Mouse (Mus musculus): ENCODE measurements around the gene Specc1.

The Specc1 gene

DNA sequence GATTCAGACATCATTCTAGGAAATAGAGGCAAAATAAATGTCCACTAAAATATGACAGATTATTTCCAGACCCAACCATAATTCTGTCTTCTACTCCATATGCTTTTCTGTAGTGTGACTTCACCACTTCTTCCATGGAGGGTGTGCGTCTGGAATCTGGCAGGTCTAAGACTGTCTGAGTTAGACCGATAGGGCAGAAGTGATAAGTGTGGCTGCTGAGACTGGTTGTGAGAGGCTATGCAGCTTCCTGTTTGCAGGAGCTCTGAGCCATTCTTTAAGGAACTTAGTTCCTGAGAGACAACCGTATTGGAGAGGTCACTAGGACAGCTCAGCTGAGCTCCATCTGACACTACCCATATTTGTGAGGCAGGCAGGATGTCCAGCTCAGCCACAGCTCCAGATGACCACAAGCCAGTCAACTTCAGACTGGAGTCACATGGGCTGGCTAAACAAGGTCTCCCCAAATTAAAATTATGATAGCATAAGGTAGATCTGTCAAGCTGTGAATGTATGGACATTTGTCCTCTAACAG, 146.9 kb downstream of the Specc1 start:
- no peak for DNase-seq (ENCODE audit: low spot score)

DNA sequence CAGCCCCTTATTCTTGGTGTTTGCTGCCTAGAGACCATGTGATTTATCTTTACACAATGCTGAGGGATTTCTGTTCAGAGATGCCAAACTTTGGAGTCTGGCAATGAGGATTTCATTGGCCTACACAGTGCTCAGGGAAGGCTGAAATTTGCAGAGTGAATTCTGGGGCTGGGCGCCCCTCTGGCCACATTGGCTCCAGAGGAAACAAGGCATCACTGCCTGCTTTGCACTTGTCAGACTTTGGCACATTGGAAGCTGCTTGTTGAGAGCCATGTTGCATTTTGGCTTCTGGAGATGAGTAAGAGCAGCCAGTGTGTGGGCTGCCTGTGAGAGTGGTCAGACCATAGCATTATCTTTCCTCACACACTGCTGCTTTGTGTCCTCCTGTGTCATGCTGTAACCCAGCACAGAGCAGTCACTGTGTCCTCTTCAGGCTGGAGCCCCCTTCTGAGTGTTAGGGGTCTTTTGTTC, 149.9 kb downstream of the Specc1 start:
- DNase-seq (ENCODE audit: low spot score), result no peak

DNA sequence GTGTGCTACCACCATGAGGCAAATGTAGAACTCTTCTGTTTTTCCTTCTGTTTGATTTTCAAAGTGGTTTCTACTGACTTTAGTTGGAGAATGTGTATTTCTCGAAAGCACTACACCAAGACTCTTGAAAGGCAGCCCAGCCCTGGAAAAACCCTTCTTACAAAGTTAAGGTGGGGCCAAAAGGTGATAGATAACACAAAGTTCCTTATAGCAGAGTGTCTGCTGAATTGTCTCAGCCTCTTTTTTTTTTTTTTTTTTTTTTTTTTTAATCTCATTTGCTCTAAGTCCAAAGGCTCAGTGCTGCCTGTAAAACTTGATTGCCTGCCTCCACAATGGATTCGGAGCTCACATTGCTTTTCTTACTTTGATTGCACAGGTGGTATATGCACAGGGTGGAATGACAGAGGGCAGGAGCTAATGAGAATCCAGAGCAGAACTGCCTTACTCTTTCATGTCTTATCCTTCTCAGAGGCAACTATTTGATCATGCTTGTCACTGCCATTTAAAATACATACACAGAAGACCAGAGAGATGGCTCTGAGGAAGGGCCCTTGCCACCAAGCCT, 150.8 kb downstream of the Specc1 start:
- DNase-seq (ENCODE audit: low spot score), result no peak

DNA sequence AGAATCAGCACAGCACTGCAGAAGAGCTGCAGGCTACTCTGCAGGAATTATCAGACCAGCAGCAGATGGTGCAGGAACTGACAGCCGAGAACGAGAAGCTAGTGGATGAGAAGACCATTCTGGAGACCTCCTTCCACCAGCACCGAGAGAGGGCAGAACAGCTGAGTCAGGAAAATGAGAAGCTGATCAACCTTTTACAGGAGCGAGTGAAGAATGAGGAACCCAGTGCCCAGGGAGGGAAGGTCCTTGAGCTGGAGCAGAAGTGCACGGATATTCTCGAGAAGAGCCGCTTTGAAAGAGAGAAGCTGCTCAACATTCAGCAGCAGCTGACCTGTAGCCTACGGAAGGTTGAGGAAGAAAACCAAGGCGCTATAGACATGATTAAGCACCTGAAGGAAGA, 162.0 kb downstream of the Specc1 start:
- DNase-seq (ENCODE audit: low spot score), result no peak

DNA sequence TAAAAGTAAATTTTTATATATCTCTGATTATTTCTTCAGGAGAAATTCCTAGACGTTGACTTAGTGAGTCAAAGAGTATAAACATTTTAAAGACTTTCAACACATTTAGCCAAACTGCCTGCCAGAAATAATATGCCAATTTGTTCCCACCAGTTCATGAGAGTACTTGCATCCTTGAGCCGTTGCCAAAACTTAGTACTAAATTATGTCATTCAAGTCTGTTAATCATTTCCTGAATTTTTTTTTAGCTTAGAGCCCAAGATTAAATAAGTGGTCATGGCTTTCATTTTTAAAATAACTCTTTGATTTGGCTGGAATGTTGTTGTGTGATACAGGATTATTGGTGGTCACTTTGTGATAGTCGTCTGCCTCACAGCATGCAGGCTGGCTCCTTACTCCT, 163.3 kb downstream of the Specc1 start:
- peak; percentile 80 for DNase-seq (ENCODE audit: low spot score)

DNA sequence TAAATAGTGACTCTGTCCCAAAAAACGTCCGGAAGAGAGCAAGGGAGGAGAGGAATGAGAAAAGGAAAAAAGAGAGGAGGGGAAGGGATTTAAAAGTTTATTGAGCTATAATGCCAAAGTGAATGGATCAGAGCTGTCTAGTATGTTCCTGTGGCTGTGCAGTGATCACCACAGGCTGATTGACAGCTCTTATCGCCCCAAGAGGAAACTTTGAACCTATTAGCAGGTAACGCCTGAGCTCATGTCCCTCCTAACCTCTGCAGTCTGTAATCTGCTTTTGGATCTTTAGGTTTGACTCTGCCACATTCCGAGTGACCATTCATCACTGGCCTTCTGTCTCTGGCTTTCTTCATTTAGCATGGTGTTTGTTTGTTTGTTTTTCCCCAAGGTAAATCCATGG, 164.8 kb downstream of the Specc1 start:
- DNase-seq (ENCODE audit: low spot score), result no peak

DNA sequence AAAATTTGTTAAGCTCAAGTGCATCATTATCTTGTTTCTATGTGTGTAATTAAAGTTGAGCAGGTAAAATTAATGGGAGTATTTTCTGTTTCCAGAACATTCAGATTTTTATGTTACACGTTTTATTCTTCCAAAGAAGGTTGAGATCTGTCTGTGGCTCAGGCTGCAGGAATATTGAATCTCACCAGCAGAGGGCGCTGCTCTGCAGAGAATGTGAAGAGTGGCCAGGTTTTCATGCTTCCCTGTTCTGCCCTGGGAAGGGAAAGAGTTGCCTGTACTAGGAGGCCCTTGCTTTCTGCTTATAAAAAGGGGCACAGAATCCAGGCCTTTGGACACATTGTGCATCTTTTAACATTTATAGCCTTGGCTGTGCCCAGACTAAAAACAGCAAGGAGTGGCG, 171.1 kb downstream of the Specc1 start:
- peak; percentile 93 for DNase-seq (ENCODE audit: low spot score)

DNA sequence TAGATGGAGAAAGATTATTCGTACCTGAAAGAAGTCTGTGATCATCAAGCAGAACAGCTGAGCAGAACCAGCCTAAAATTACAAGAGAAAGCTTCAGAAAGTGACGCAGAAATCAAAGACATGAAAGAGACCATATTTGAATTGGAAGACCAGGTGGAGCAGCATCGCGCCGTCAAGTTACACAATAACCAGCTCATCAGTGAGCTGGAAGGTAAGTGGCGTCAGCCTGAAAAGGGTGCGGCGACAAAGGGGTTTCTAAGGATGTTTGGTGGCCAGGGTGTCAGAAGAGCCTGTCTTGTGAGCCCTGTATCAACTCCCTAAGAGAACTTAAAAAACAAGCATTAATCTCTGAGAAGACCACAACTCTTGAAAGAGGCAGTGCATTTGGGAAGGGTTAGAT, 171.6 kb downstream of the Specc1 start:
- no peak for DNase-seq (ENCODE audit: low spot score)

DNA sequence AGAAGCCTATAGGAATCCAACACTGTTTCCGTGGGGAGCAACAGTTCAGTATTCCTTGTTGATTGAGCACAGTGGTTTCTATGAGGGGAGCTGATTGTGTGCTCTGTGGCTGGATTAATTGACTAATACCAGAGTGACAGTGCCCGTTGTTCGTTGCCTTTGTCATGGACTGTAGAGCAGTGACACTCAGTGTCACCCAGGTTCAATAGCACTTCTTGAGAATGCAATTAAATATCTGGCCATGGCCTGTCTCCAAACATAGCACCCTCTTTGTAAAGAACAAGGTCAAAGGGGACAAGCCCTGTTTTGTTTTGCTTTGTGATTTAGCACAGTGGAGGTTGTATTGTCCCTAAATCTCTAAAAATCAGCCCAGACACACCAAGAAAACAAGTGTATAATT, 173.6 kb downstream of the Specc1 start:
- no peak for DNase-seq (ENCODE audit: low spot score)

DNA sequence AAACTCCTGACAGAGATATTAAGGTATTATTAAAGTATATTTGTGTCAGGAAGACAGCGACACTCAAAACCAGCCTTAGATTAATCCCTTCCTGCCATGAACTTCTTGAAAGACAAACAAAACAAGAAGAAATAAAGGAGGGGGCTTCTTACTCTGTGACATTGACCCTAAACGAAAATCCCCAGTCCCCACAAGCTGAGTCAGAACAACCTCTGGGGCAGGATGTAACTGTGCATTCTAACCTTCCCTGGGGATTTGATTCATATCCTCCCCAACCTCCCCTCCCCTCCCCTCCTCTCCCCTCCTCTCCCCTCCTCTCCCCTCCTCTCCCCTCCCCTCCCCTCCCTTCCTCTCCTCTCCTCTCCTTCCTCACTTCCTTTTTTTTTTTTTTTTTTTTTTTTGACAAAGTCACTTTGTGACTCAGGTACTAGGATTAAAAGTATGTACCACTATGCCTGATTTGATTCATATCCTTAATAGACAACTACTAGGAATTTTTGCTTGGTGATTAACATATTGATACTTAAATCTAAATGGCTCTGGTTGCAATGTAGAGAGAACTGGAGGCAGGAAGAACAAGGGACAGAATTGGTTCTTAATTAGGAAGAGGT, 174.2 kb downstream of the Specc1 start:
- no peak for DNase-seq (ENCODE audit: low spot score)

DNA sequence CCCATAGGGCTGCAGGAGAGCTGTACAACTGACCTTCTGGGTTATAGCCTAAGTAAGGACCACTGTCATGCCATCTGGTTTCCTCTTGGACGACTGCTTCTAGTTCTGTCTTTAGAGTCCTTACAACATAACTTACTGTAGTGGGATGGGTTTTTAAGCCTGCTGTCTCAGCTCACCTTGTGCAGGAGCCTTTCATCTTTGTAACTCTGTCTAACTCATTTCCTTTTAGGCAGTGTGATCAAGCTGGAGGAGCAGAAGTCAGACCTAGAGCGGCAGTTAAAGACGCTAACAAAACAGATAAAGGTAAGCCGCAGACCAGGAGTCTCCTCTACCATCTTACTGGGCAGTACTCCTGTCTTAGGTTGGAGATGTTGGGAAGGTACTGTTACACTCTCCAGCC, 175.0 kb downstream of the Specc1 start:
- DNase-seq (ENCODE audit: low spot score), result no peak

DNA sequence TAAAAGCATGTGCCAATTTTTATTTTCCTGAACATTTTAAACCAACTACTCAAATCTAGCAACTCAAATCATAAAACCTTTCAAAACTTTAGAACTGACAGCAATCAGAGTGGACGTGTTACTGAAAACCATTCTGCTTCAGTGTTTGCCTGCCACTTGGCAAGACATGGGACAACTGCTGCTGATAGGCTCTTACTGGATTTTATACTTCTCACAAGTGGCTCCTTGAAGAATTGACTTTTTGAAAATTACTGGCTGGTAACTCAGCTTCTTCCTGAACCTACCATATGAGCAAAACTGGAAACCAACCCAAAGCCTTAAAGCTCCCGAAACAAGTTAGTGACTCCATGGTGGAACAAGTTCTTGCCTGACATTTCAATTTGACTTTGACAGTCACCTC, 177.6 kb downstream of the Specc1 start:
- no peak for DNase-seq (ENCODE audit: low spot score)

DNA sequence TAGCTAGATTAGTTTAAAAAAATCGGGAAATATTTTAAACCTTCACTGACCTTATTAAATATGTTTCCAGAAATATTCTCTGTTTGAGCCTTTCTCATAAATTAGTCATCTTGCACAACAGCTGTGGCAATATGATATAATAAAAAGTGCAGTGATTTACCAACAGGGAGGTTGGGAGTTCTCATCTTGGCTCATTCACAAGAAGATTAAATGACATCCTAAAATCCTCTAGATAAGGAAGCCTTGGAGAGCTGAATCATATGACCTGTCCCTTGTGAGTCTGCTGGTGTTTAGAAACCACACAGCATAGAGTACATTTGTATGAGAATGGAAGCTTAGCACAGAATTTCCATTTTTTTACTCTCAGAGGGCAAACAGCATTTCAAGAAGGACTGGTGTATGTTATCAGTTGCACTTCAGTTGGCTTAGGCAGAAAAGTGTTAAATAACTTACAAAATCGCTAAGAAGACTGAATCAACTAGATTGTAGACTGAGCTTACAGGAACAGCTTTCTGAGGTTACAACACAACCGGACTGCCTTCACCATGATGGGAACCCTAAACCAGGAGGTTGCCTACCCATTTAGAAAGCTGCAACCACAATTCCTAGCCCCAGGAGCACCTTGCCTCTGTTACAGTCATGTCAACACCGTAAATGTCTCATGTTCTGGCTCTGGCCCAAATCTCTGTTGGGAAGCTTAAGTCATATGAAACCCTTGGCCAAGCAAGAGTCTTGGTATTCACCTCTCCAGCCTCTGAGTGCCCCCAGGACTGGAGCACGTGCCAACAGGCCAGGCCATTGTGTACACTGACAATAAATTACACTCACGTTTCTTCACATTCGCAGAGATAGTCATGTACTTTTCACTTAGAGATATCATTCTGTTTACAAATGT, 188.9 kb downstream of the Specc1 start:
- peak; percentile 58 for DNase-seq (ENCODE audit: low spot score)

DNA sequence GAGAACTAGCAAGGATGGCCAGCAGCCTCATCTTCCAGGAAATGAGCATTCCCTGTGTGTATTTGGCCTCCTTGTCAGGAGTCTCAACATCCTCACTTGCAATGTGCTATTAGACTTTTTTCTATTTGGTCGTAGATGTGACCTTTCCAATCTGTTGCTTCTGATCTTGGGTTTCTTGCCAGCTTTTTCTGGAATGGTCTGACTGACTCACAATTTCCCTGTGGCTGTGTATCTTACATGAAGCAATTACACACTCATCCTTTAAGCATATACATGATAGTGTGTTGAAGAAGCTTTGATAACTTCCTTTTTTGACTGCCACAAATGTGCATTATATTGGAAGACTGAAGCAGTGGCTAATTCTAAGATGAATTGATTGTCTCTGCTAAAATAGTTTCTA, 190.1 kb downstream of the Specc1 start:
- no peak for DNase-seq (ENCODE audit: low spot score)

DNA sequence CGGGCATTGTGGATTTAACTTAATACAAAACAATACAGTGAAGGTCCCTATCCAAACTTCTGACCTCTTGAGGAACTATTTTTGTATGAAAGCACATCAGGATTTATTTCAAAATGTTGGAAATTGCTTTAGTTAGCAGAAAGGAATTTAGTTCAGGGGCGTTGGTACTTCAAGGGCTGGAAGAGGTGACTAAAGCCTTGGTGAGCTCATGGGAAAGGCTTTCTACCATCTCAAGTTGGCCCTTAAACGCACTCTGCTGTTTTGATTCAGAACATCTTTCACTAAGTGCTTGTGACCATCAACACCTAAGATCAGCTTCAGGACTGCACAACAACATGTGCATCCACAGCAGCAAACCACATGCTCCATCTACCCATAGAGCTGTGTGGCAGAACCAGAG, 191.5 kb downstream of the Specc1 start:
- DNase-seq (ENCODE audit: low spot score), result no peak

DNA sequence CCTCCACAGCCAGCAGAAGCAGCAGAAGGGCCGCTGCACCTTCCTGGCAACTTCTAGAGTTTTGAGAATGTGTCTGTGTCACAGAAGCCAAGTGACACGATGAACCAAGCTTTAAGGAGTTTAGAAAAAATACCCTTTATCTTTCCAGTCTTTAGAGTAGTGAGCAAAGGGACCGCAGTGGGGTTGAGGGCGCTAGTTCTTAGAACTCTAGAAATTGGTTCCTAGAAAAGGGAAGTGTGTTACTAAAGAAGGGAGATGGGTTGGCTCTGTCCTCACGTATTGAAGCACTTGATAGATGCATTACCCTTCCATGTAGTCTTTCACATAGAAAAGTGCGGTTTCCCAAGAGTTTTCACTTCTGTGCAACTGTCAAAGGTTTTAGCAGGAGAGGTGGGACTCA, 191.9 kb downstream of the Specc1 start:
- DNase-seq (ENCODE audit: low spot score), result no peak

DNA sequence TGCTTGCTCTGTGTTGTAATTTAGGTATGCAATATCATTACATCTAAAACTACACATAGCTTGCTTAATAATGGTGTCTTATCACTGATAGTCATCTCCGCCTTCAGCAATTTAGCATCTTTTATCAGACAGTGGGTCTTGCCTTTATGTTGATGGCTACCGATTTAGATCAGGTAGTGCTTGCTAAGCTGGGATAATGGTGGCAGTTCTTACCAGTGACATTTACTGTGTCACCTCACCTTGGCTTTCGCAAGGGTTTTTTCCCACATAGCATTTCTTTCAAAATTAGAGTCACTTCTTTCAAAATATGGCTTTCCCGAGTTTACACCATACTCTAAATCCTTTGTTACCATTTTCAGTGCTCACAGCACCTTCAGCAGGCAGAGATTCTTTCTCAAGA, 196.5 kb downstream of the Specc1 start:
- DNase-seq (ENCODE audit: low spot score), result no peak

DNA sequence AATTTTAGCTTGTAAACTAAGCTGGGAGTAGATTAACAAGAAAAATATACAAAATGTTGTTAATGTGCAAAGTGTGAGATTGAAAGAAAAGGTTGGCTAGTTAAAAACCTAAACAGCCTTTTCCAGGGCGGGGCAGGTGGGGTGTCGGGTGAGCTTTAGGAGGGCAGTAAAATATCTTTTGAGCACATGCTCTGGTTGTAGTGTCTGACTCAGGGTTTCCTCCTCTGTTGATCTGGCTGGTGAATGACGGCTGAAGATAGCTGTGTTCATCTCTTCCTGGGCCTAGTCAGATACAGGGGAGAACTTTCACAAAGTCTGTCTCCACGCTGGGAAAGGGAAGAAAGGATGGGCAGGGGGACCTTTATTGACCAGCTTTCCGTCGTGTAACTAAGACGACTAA, 203.2 kb downstream of the Specc1 start:
- DNase-seq (ENCODE audit: low spot score), result no peak

DNA sequence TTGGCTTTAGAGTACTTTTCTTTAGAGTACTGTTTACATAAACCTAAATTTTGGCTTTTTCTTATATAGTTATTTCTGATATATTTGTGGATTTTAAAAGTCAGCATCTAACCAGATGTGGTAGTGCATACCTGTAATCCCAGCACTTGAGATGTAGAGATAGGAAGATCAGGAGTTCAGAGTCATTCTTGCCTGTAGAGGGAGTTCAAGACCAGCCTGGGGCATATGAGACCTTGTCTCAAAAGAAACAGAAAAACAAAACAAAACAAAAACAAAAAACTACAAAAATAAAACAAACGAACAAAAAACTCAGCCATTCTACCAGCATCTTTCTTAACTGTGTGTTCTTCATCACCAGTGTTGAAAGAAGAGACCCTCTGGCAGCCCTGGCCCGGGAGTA, 204.9 kb downstream of the Specc1 start:
- no peak for DNase-seq (ENCODE audit: low spot score)

DNA sequence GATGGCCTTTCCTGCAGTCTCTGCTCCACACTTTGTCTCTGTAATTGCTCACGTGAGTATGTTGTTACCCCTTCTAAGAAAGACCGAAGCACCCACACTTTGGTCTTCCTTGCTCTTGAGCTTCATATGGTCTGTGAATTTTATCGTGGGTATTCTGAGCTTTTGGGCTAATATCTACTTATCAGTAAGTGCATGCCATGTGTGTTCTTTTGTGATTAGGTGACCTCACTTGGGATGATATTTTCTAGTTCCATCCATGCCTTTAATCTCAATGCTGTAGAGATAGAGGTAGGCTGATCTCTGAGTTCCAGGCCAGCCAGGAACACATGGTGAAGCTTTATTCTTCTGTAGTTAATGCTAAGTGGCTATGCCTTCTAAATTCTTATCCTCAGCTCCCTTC, 207.8 kb downstream of the Specc1 start:
- no peak for DNase-seq (ENCODE audit: low spot score)

DNA sequence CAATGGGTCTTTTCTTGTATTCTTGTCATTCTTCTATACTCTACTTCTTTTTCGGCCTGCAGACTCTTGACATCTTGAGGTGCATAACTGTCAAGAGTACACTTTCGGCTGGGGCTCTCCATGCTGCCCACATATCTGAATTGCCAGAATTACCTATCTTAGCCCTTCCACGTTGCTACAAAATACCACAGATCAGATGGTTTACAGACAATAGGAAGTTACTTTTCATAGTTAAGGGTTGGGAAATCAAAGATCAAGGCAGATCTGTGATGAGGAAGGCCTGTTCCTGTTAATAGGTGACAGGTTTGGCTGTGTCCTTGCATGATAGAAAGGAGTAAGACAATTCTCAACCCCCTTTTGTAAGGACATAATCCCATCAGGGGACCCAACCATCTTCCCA, 209.9 kb downstream of the Specc1 start:
- DNase-seq (ENCODE audit: low spot score), result no peak

DNA sequence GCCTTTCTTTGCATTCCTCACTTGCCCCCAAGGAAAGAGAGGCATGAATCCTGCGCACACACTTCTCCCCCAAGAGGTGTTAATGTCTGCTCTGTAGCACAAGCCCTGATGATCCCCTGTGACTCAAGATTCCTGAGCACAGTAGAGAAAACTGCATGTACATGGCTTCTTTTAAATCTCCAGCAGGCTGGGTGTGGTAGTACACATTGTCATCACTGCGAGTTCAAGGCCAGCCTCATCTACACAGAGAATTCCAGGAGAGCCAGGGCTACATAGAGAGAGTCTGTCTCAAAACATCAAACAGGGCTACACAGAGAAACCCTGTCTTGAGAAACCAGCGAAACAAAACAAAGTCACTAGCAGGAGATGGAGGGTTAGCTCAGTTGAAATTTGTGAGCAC, 211.6 kb downstream of the Specc1 start:
- no peak for DNase-seq (ENCODE audit: low spot score)

All from adipocyte (in vitro differentiated cells).